Mouse (Mus musculus) ovary, postnatal 10 days (tissue): Measurements from ENCODE around the gene Npw.
"Not testable (repeated sequence)": the region's sequence is repeated elsewhere in the genome, so short reads cannot be mapped to it uniquely, and the experiment has no call there.

Experiments used
- DNase-seq: peaks from one replicate; pipeline ENCODE4 v3.0.0; 2022; ENCODE audit warnings: low spot score

Npw gene

GRCm38 (mm10) chr17:24671346-24671745, 13.1 kb upstream of the Npw start:
- DNase-seq: no peak

- no peak for DNase-seq
These were observed 12.1 kb upstream of the Npw start for GRCm38 (mm10) chr17:24670246-24670844.

- DNase-seq: peak; percentile 83
These were observed 11.4 kb upstream of the Npw start, which contains the start of gene Zfp598 for GRCm38 (mm10) chr17:24669545-24670245. Gene Zfp598, plus strand, starts transcription at chr17:24669687.

- not testable (repeated sequence) for DNase-seq
These were observed 10.9 kb upstream of the Npw start for GRCm38 (mm10) chr17:24669214-24669544.

- no peak for DNase-seq
These were observed 9.2 kb upstream of the Npw start for GRCm38 (mm10) chr17:24667416-24667815.

GRCm38 (mm10) chr17:24667011-24667410, 8.8 kb upstream of the Npw start:
- DNase-seq: not testable (repeated sequence)

- no peak for DNase-seq
These were observed 3.3 kb downstream of the Npw start for GRCm38 (mm10) chr17:24654969-24655368.

- peak; percentile 67 for DNase-seq
These were observed 4.1 kb downstream of the Npw start for GRCm38 (mm10) chr17:24653967-24654710.

- no peak for DNase-seq
These were observed 6.4 kb downstream of the Npw start for GRCm38 (mm10) chr17:24651835-24652234.

- DNase-seq: no peak
These were observed 7.5 kb downstream of the Npw start for GRCm38 (mm10) chr17:24650766-24651165.

GRCm38 (mm10) chr17:24650070-24650616, 8.1 kb downstream of the Npw start, which contains the start of gene Slc9a3r2:
Gene Slc9a3r2, minus strand, starts transcription at chr17:24650327.
- no peak for DNase-seq

- DNase-seq: no peak
These were observed 8.6 kb downstream of the Npw start for GRCm38 (mm10) chr17:24649581-24650069.

GRCm38 (mm10) chr17:24648731-24649377, 9.4 kb downstream of the Npw start:
- DNase-seq: no peak

GRCm38 (mm10) chr17:24647493-24647892, 10.8 kb downstream of the Npw start:
- no peak for DNase-seq

- no peak for DNase-seq
These were observed 11.9 kb downstream of the Npw start for GRCm38 (mm10) chr17:24646381-24646780.

- no peak for DNase-seq
These were observed 12.3 kb downstream of the Npw start for GRCm38 (mm10) chr17:24645916-24646315.

GRCm38 (mm10) chr17:24644875-24645721, 13.2 kb downstream of the Npw start:
- DNase-seq: no peak

- DNase-seq: no peak
These were observed 14.1 kb downstream of the Npw start for GRCm38 (mm10) chr17:24644030-24644715.

GRCm38 (mm10) chr17:24642791-24643343, 15.4 kb downstream of the Npw start:
- no peak for DNase-seq

- DNase-seq: no peak
These were observed 16.3 kb downstream of the Npw start for GRCm38 (mm10) chr17:24641944-24642343.
